Mouse (Mus musculus) stomach, postnatal 0 days (tissue): ENCODE measurements at regions not wholly inside any gene's neighbourhood (a gene's known extent, or its start where the extent isn't known, plus 50 kb on each side); places are given as distances from the start of the nearest gene placed in this dataset.

Source experiments
- CTCF ChIP-seq: IDR thresholded peaks from 2 replicates; pipeline ENCODE4 v1.5.1; 2016; ENCODE audit warnings: antibody characterized with exemption, low read depth, mild to moderate bottlenecking, moderate library complexity
- EP300 ChIP-seq: optimal IDR thresholded peaks from 2 replicates; pipeline ENCODE3; 2016; ENCODE audit warnings: antibody characterized with exemption

GRCm38 (mm10) chr3:42376785-42377184, 634.4 kb downstream of the D3Ertd751e start:
- TF ChIP-seq CTCF (no peak), EP300 (no peak)
